Mouse (Mus musculus) midbrain, postnatal 0 days (tissue): ENCODE results near the gene Cxxc4. TPM values are rescaled to one million over a fixed set of nuclear protein-coding genes. Genes with fewer than 3 reads are reported as not detected.

Experiments used
- ATAC-seq: fragments of 200-750 bp; cut with Nextera tagmentation; 2 replicates; pipeline ENCODE4 v1.8.0; 2017; ENCODE audit warnings: moderate number of reproducible peaks, mild to moderate bottlenecking, moderate TSS enrichment, moderate library complexity; ENCODE audit not compliant: low FRiP score
- DNase-seq: peaks from one replicate; pipeline ENCODE4 v3.0.0-alpha.2; 2015; ENCODE audit warnings: low spot score
- H3K27ac ChIP-seq: fragments of 300-500 bp; sonication (generic); 2 replicates; pipeline ENCODE4 v1.5.1; 2014; ENCODE audit warnings: low read depth, mild to moderate bottlenecking, low read length, mixed read lengths
- H3K27me3 ChIP-seq: fragments of 300-500 bp; sonication (generic); 2 replicates; pipeline ENCODE4 v1.6.1; 2014; ENCODE audit warnings: low read length, control low read depth, mixed read lengths; ENCODE audit not compliant: insufficient read depth
- H3K36me3 ChIP-seq: fragments of 300-500 bp; sonication (generic); 2 replicates; pipeline ENCODE4 v1.6.1; 2014; ENCODE audit warnings: low read length, control low read depth, mixed read lengths; ENCODE audit not compliant: insufficient read depth
- H3K4me1 ChIP-seq: fragments of 300-500 bp; sonication (generic); 2 replicates; pipeline ENCODE4 v1.6.1; 2014; ENCODE audit warnings: mild to moderate bottlenecking, control low read depth, antibody characterized with exemption, low read length, mixed read lengths; ENCODE audit not compliant: insufficient read depth
- H3K4me2 ChIP-seq: fragments of 300-500 bp; sonication (generic); 2 replicates; pipeline ENCODE4 v1.6.1; 2014; ENCODE audit warnings: low read depth, mild to moderate bottlenecking, low read length, mixed read lengths; ENCODE audit not compliant: poor library complexity, severe bottlenecking
- H3K4me3 ChIP-seq: fragments of 300-500 bp; sonication (generic); 2 replicates; pipeline ENCODE4 v1.5.1; 2014; ENCODE audit warnings: low read depth, mild to moderate bottlenecking, low read length, moderate library complexity
- H3K9ac ChIP-seq: fragments of 300-500 bp; sonication (generic); replicated peaks from 2 replicates; pipeline ENCODE4 v1.6.1; 2014; ENCODE audit warnings: mild to moderate bottlenecking, low read length, moderate library complexity, mixed read lengths; ENCODE audit not compliant: poor library complexity, severe bottlenecking
- H3K9me3 ChIP-seq: fragments of 300-500 bp; sonication (generic); 2 replicates; pipeline ENCODE4 v1.6.1; 2016; ENCODE audit warnings: low read length, control low read depth
- CTCF ChIP-seq: IDR thresholded peaks from 2 replicates; pipeline ENCODE4 v1.5.1; 2016; ENCODE audit warnings: antibody characterized with exemption, mild to moderate bottlenecking
- WGBS: fragments of 180-500 bp; shearing (Covaris S2); extraction: QIAGEN DNeasy Blood & Tissue Kit; methylation state at CpG from one replicate; pipeline ENCODE4 v1.1.7; 2014; 5-methylcytosine and 5-hydroxymethylcytosine counted together
- polyA plus RNA-seq: library from polyadenylated mRNA; unstranded; fragments of >200 nt; fragmentation: Nextera tagmentation; extraction: Ambion mirVana; gene quantifications from 2 replicates; pipeline ENCODE4 v1.2.1, GENCODE M21; 2015
- total RNA-seq: library from RNA; depleted of rRNA; stranded (reverse); fragments of >200 nt; gene quantifications from 2 replicates; pipeline ENCODE4 v1.2.3, GENCODE M21; 2014

The Cxxc4 gene
- total and polyA plus RNA-seq, 2 experiments from 2014 or later = 39.6 to 55.6 TPM

- DNase-seq = no peak
- no peaks in the 10 kb centered on the region for H3K36me3 ChIP-seq
- TF ChIP-seq CTCF = no peak
Measured at GRCm38 (mm10) chr3:134232753-134233152, 3.5 kb upstream of the Cxxc4 start.

GRCm38 (mm10) chr3:134235491-134236413 is 532 bp upstream of the Cxxc4 start:
- H3K9ac ChIP-seq = peak overlapping the region; percentile 90
- no peaks in the 10 kb centered on the region for H3K27me3 ChIP-seq
- WGBS = under 1% methylated on average over 43 of the region's 55 CpGs
- no peak for TF ChIP-seq CTCF
- peak overlapping the region; percentile 75 for H3K4me3 ChIP-seq
- no peaks in the 10 kb centered on the region for H3K36me3 ChIP-seq
- no peaks in the 10 kb centered on the region for H3K9me3 ChIP-seq
- peak overlapping the region; percentile 86 for H3K4me2 ChIP-seq
- peak; percentile 91 for DNase-seq
- H3K27ac ChIP-seq = peak overlapping the region; percentile 99
- peak; percentile 82 for ATAC-seq
- H3K4me1 ChIP-seq = no peaks in the 10 kb centered on the region

More at GRCm38 (mm10) chr3:134232753-134233152, 3.5 kb upstream of the Cxxc4 start:
- Histone ChIP-seq H3K9me3 (no peaks in the 10 kb centered on the region), H3K27me3 (no peaks in the 10 kb centered on the region), H3K9ac (no peak overlapping the region), H3K4me2 (no peak overlapping the region), H3K4me1 (no peaks in the 10 kb centered on the region), H3K27ac (no peak overlapping the region), H3K4me3 (no peak overlapping the region)
- ATAC-seq = no peak
- WGBS = 80% methylated on average over 2 of the region's 2 CpGs

GRCm38 (mm10) chr3:134237113-134237805 is 975 bp downstream of the Cxxc4 start:
- no peak for DNase-seq
- H3K36me3 ChIP-seq = no peaks in the 10 kb centered on the region
- H3K9ac ChIP-seq = peak overlapping the region; percentile 90
- peak overlapping the region; percentile 99 for H3K27ac ChIP-seq
- ATAC-seq = no peak
- TF ChIP-seq CTCF = no peak
- H3K4me1 ChIP-seq = peaks cover 5% of the 10 kb centered on the region; the same call in 1 of the 2 replicates
- H3K9me3 ChIP-seq = no peaks in the 10 kb centered on the region
- no peaks in the 10 kb centered on the region for H3K27me3 ChIP-seq
- 22% methylated on average over 3 of the region's 3 CpGs for WGBS
- H3K4me2 ChIP-seq = peak overlapping the region; percentile 86
- peak overlapping the region; percentile 75 for H3K4me3 ChIP-seq

- no peak for TF ChIP-seq CTCF
- Histone ChIP-seq H3K27ac (peak overlapping the region; percentile 99), H3K4me2 (peak overlapping the region; percentile 86), H3K9ac (peak overlapping the region; percentile 90), H3K4me3 (peak overlapping the region; percentile 75), H3K4me1 (peaks cover 15% of the 10 kb centered on the region; the same call in 1 of the 2 replicates), H3K36me3 (no peaks in the 10 kb centered on the region), H3K27me3 (no peaks in the 10 kb centered on the region), H3K9me3 (no peaks in the 10 kb centered on the region)
- DNase-seq = peak; percentile 55
- 0 out of 2 replicates have a peak, but pooled peaks have one; percentile 24 for ATAC-seq
- 0% methylated on average over 14 of the region's 14 CpGs for WGBS
Measured at GRCm38 (mm10) chr3:134238621-134239310, 2.5 kb downstream of the Cxxc4 start.

- peak overlapping the region; percentile 75 for H3K4me3 ChIP-seq
- DNase-seq (peak; percentile 57), ATAC-seq (peak; percentile 29)
- no peaks in the 10 kb centered on the region for H3K9me3 ChIP-seq
- peak overlapping the region; percentile 90 for H3K9ac ChIP-seq
- H3K36me3 ChIP-seq = no peaks in the 10 kb centered on the region
- peak overlapping the region; percentile 86 for H3K4me2 ChIP-seq
- peaks cover 15% of the 10 kb centered on the region; the same call in 1 of the 2 replicates for H3K4me1 ChIP-seq
- under 1% methylated on average over 41 of the region's 51 CpGs for WGBS
- H3K27ac ChIP-seq = peak overlapping the region; percentile 99
- no peaks in the 10 kb centered on the region for H3K27me3 ChIP-seq
- TF ChIP-seq CTCF = peak; percentile 30
Measured at GRCm38 (mm10) chr3:134239321-134239970, 3.2 kb downstream of the Cxxc4 start.
